Mouse (Mus musculus) forelimb bud, embryonic 11.5 days (tissue): ENCODE measurements at regions not wholly inside any gene's neighbourhood (a gene's known extent, or its start where the extent isn't known, plus 50 kb on each side); places are given as distances from the start of the nearest gene placed in this dataset.

Experiments used
- DNase-seq: peaks from one replicate; pipeline ENCODE4 v3.0.0-alpha.2; 2012; ENCODE audit warnings: low read depth, low spot score

DNA sequence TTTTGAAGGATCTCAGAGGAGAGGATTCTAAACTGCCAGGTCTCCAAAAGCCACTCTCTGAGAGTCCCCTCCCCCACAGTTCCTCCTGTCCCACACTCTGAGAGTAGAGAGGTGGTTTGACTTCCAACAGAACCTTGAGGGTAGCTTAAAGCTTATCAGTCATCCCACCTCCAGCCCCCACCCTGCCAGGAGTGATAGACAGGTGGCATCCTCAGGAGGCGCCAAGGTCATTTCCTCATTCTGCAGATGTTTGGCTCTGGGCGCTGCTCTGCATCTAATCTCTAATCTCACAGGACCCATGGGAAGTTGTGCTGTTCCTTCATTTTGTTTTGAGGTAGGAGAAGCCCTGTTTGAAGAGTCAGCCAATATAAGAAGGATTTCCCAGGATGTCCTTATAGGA, 96.2 kb downstream of the Hes1 start:
- no peak for DNase-seq

DNA sequence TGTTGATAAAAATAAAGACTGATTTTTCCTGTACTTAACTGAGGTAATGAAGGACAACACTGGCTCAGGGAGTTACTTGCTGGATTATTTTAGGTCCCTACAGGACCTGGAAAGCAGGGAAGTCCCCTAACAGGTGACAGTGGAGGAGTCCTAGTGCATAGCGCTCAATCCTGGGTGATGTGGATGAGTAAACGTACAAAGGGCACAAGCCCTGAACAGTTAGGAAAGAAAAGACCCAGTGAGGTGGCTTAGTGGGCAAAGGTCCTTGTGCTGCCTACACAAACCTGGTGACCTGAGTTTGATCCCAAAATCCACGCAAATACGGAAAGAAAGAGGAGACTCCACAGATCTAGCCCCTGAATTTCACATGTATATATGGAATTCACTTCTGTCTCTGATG, 99.1 kb downstream of the Hes1 start:
- DNase-seq: no peak

GRCm38 (mm10) chr16:30165667-30166180, 101.5 kb downstream of the Hes1 start:
- DNase-seq: no peak

GRCm38 (mm10) chr16:30171381-30172079, 95.8 kb downstream of the Cpn2 start:
- DNase-seq: peak; percentile 84

GRCm38 (mm10) chr16:30172136-30172731, 95.1 kb downstream of the Cpn2 start:
- DNase-seq: no peak

DNA sequence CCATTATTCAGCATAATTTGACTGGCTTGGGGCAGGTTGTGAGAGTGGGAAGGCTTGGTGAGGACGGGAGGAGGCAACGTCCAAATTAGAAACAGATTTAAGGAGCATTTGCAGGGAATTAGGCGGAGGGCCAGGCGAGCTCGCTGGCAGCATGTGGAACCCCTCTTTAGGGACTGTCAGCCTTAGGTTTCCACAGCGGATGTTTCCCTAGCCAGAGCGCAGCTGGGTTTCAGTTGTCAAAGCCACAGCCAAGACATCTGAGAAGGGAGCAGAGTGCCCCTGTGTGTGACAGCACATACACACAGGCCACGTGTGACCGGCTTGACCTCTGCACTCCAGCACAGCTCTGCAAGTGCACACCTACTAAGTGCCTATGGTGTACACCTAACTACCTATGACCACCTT, 94.5 kb downstream of the Cpn2 start:
- DNase-seq: peak; percentile 86

DNA sequence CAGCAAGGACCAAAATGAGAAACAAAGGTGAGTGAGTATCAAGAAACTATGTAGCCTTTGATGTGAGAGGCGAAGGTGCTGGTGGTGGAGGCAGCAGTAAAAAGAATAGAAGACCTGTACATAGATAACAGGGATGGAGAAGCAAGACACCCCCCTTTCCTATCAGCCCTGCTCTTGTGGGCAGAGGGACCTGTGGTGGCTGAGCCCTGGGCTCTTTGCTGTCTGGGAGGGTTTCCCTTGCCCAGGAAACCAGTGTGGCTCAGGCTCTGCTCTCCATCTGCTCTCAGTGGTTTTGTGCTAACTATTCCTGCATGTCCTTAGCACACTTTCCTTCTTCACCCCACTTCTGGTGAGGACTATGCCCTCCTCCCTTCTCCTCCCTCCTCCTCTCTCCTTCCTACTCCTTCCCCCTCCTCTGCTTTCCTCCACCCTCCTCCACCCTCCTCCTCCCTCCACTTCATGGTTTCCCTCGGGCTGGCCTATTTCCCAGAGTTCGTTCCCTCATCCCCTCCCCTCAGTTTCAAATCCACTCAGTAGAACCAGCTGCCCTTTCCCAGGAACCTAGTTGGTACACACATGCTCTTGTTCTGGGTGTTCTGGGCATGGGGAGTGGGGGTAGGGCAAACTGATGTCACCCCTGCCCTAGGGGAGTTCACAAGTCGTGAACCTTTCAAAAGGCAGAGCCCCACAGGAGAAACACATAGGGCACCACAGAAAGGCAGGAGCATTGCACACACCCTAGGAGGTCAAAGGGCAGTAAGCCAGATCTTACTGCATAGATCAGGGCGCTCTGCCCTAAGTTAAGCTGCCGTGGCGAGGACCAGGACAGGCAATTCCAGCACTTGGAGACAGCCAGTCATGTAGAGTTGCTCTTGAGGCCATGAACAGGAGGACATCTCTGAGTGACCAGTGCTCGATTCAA, 93.1 kb downstream of the Cpn2 start:
- DNase-seq: no peak

DNA sequence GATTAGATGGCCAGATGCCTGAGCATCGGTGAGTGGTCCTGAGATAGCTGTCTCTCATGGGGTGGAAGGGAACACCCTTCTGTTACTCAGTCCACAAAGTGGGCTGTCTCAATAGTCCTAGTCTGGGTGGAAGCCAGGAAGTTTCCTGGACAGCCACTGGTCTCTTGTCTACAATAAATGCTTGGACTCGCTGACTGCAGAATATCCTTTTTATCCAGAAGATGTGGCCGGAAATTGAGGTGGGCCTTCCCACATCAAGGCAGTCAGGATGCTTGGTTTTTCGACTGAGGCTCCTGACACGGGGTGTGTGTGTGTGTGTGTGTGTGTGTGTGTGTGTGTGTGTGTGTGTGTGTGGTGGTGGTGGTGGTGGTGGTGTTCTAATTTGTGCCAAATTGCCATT, 91.0 kb downstream of the Cpn2 start:
- DNase-seq: no peak

DNA sequence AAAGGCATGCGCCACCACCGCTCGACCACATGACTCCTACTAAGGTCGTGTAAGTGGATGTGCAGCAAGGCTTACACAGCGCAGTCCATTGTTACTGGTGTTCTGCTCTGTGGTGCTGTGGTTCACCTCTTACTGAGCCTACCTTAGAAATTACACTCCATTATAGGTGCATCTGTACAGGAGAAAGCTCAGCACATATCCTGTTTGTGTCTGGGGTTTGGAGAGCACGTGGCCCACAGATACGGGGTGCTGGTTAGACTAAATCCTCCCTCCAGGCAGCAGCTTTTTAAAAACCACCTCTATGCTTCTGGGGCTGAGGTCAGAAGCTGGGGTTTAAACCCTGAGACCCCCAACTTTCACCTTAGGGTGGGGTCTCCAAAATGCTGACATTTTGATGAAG, 89.5 kb downstream of the Cpn2 start:
- DNase-seq: no peak

DNA sequence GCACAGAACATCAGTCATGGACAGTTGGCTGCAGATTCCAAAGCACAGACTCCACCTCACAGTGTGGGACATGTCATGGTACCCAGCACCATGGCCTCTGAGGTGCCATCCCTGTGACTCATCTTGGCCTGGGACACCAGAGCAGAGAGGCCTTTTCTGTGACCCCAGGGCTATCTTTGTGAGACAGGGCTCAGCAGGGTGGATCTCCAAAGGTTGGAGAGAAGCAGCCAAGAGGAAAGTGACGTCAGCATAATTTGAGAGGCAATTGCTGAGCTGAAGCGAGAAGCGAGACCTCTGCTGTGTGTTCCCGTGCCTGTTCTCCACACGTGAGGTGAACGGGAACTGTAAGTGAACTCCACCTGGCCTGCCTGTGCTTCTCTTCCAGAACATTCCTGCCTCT, 88.7 kb downstream of the Cpn2 start:
- no peak for DNase-seq

GRCm38 (mm10) chr16:30179504-30179976, 87.8 kb downstream of the Cpn2 start:
- no peak for DNase-seq

DNA sequence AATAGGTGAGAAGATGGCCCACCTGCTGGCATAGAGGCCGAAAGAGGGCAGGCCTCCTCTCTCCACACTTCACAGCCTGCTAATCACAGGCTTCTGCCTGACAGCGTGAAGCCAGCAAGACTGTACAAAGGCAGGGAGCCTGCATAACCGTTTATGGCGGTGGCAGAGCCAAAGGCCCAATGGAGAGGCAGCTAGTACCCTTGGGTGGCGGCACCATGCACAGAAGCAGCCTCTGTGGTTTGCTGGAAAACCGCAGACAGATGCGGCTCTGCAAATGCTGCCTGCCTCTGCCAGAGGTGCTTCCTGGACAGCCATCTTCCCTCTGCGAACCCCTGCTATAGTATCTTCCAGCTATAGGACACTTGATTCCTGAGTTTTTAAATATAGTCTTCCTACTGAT, 86.2 kb downstream of the Cpn2 start:
- DNase-seq: no peak

DNA sequence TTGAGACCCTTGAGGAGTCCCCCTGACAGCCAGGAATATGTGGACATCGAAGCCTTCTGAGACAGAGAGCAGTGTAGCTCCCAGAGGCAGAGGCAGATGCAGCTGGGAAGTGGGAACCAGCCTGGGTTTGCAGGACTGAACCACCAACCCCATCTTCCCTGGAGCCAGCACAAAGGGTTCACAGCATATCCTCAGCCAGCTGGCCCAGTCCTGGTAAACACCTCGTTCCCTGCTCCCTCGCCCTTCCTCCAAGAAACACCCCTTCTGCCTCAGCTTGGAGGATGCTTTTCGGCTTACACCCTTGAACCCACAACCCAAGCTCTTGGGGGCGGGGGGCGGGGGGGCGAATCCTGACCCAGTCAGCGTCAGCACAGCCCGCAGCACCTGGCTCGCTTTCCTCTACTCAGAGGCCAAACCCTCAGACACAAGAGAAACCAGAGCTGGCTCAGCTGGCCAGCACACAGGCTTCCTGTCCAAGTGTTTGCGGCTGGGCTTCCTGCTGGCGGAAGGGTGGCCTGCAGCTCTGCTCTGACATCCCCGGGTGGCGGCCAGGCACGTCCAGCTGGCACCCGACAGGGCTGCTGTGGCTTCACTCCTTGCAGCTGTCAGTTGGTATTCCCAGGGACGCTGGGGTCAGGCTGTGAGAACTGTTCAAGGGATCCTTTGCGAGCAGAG, 82.6 kb downstream of the Cpn2 start:
- DNase-seq: peak; percentile 69

GRCm38 (mm10) chr16:30185707-30186106, 81.6 kb downstream of the Cpn2 start:
- no peak for DNase-seq

DNA sequence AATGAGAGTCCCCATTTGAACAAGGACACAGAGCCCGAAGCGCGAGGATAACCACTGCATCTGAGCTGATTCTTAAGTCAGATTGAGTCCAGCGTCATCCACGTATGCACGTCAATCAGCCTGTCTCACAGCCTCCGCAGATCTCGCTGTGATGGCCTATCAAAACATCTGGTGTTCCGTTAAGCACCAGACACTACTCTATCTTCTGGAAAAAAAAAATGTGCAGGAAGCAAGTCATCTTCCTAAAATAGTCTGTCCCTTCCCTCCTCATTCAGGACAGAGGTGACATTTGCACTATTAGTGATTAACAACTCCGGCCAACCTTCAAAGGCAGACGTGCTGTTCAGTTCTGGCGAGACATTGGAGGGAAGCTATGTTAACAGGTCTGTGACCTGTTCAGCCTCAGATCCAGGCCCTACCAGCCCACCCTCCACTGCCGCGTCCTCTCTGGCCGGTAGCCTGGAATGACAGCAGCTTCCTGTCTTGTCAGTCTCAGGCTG, 81.0 kb downstream of the Cpn2 start:
- no peak for DNase-seq

GRCm38 (mm10) chr16:30186701-30187270, 80.5 kb downstream of the Cpn2 start:
- DNase-seq: no peak

DNA sequence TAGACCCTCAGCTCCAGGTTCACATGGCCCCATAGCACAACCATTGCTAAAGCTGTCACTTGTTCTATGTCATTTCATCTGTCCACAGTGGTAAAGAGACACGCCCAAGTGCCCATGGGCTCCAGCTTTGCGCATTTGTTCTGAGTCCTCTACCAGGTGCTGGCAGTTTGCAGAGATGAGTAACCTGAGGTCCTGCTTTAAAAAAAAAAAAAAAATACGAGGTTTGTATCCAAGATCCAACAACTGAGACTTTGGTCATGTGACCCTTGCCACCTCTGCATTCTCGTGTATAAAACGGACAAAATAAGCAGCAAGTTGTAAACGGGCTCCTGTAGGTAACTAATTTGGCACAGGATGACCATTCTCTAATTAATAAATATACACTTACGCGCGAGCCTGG, 79.9 kb downstream of the Cpn2 start:
- DNase-seq: no peak

GRCm38 (mm10) chr16:30187907-30188414, 79.3 kb downstream of the Cpn2 start:
- DNase-seq: peak; percentile 78

DNA sequence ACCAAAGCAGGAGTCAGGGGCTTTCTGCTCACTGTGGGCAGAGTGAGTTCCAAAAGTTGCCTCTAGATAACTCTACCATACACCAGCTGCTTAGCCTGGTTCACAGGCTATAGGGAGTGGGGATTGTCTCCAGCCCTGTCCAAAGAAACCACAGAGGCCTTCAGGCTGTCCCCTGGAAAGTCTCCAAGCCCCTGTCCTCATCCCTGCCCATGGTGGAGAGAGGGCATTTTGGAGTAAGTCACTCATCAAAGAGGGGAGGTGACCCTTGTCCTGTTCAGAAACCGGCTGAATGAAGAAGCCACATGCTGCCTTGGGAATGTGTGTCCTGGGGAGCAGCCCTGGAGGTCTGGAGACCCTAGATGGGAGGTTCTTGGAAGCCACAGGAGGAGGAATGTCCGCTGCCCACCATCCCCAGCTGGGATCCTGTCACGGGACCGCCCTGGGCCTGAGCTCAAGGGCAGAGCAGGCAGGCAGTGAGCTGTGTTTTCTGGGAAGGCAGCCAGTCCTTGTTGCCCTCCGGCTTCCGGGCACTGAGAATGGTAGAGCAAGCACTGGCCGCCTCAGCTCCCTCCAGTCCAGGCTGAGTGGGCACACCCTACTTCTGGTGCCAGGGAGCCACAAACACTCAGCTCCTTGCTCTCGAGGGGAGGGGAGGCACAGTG, 78.4 kb downstream of the Cpn2 start:
- no peak for DNase-seq

- peak; percentile 73 for DNase-seq
Measured at GRCm38 (mm10) chr16:30190351-30190750, 76.9 kb downstream of the Cpn2 start.
